Mouse (Mus musculus): ENCODE results near the gene Cabp2.
"Not testable (repeated sequence)": the region's sequence is repeated elsewhere in the genome, so short reads cannot be mapped to it uniquely, and the experiment has no call there.

The Cabp2 gene

GRCm38 (mm10) chr19:4081394-4081793, at the start of gene Cabp2:
TSS of gene Cabp2 (plus strand) at chr19:4081578.
- no peak for DNase-seq

GRCm38 (mm10) chr19:4032668-4033067, 48.7 kb upstream of the Cabp2 start:
- DNase-seq = no peak

GRCm38 (mm10) chr19:4033298-4033697, 48.1 kb upstream of the Cabp2 start:
- peak; percentile 50 for DNase-seq

- DNase-seq = no peak
These were observed 47.6 kb upstream of the Cabp2 start for GRCm38 (mm10) chr19:4033742-4034141.

GRCm38 (mm10) chr19:4036327-4037045, 44.9 kb upstream of the Cabp2 start:
- DNase-seq = no peak

- DNase-seq = not testable (repeated sequence)
These were observed 44.1 kb upstream of the Cabp2 start for GRCm38 (mm10) chr19:4037154-4037787.

GRCm38 (mm10) chr19:4037788-4038232, 43.6 kb upstream of the Cabp2 start, which contains the start of gene Gstp1:
TSS of gene Gstp1 (minus strand) at chr19:4037985.
- DNase-seq = peak; percentile 83

- not testable (repeated sequence) for DNase-seq
These were observed 40.4 kb upstream of the Cabp2 start for GRCm38 (mm10) chr19:4040941-4041340.

- DNase-seq = not testable (repeated sequence)
These were observed 39.9 kb upstream of the Cabp2 start for GRCm38 (mm10) chr19:4041500-4041899.

GRCm38 (mm10) chr19:4042124-4042523, 39.3 kb upstream of the Cabp2 start:
- DNase-seq = no peak

- not testable (repeated sequence) for DNase-seq
These were observed 37.3 kb upstream of the Cabp2 start for GRCm38 (mm10) chr19:4044109-4044508.

GRCm38 (mm10) chr19:4045966-4046865, 35.2 kb upstream of the Cabp2 start, which contains the start of gene Gstp2:
TSS of gene Gstp2 (minus strand) at chr19:4046023.
- peak; percentile 90 for DNase-seq

GRCm38 (mm10) chr19:4046866-4047254, 34.5 kb upstream of the Cabp2 start:
- DNase-seq = no peak

- DNase-seq = peak; percentile 63
These were observed 33.5 kb upstream of the Cabp2 start for GRCm38 (mm10) chr19:4047859-4048258.

GRCm38 (mm10) chr19:4049069-4049468, 32.3 kb upstream of the Cabp2 start:
- not testable (repeated sequence) for DNase-seq

- DNase-seq = no peak
These were observed 30.4 kb upstream of the Cabp2 start for GRCm38 (mm10) chr19:4051016-4051415.

GRCm38 (mm10) chr19:4051741-4052515, 29.4 kb upstream of the Cabp2 start:
- DNase-seq = peak; percentile 37

GRCm38 (mm10) chr19:4052516-4053030, 28.8 kb upstream of the Cabp2 start:
- no peak for DNase-seq

GRCm38 (mm10) chr19:4054613-4055012, 26.8 kb upstream of the Cabp2 start:
- DNase-seq = no peak

GRCm38 (mm10) chr19:4055216-4055946, 26.0 kb upstream of the Cabp2 start:
- peak; percentile 76 for DNase-seq

Measured in kidney, adult 11 months (tissue).